Mouse (Mus musculus): Measurements from ENCODE around the gene Etnk1. TPM values are rescaled to one million over a fixed set of nuclear protein-coding genes. Genes with fewer than 3 reads are reported as not detected.

Etnk1 gene
- polyA plus RNA-seq, 1 experiment from 2014 or later = 32.1 TPM

DNA sequence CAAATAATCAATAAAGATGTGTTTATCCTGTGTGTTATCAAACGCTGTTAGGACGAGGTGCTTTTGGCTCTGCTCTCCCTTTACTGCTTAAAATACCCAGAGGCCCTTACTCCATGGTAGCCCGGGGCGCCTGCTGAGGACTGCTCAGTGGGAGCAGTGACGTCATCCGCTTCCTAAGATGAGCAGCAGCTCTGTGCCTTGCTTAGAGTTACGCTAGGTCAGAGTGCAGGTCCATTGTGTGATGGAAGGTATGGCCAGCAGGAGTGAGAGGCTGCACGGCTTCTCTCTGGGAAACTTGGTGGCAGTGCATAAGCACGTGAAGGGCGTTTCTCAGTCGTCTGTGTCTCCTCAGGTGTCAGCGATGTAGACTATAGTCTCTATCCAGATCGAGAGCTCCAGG, 30.0 kb downstream of the Etnk1 start:
- DNase-seq (ENCODE audit: low spot score) = no peak
- Histone ChIP-seq H3K27me3 (ENCODE audit: control insufficient read depth, insufficient read depth, low read length) (no peaks in the 10 kb centered on the region), H3K27ac (ENCODE audit: low read depth, low read length) (no peak overlapping the region), H3K4me1 (replicated peaks; ENCODE audit: control insufficient read depth, insufficient read depth, low read length) (no peaks in the 10 kb centered on the region), H3K36me3 (ENCODE audit: control insufficient read depth, insufficient read depth, low read length) (peaks cover 4% of the 10 kb centered on the region), H3K9me3 (ENCODE audit: control insufficient read depth, low read length) (no peaks in the 10 kb centered on the region), H3K4me3 (ENCODE audit: low read depth, low read length) (no peak overlapping the region), H3K4me2 (ENCODE audit: low read depth, low read length, severe bottlenecking) (no peak overlapping the region), H3K9ac (ENCODE audit: low read length) (no peak overlapping the region)
- 94% methylated on average over 13 of the region's 13 CpGs for WGBS
- ATAC-seq (replicated peaks; ENCODE audit: low FRiP score) = no peak

DNA sequence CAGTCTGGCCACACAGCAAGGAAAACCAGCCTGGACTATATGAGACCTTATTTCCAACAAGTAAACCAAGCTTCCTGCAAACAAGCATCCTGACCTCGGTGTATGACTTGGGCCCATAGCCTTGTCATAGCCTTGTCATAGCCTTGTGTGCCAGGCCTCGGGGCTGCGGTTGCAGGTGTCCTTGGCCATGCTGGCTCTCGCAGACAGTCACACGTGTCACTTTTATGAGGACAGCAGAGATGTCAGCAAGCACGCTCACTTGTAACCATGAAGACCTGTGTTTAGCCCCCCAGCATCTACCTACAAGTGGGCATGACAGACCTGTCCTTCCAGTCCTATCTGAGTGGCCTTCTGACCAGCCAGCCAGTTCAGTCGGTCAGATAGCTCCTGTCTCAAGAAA, 31.4 kb downstream of the Etnk1 start:
- Histone ChIP-seq H3K27ac (ENCODE audit: low read depth, low read length) (no peak overlapping the region), H3K9ac (ENCODE audit: low read length) (no peak overlapping the region), H3K36me3 (ENCODE audit: control insufficient read depth, insufficient read depth, low read length) (peaks cover 4% of the 10 kb centered on the region), H3K4me2 (ENCODE audit: low read depth, low read length, severe bottlenecking) (no peak overlapping the region), H3K4me1 (replicated peaks; ENCODE audit: control insufficient read depth, insufficient read depth, low read length) (no peaks in the 10 kb centered on the region), H3K27me3 (ENCODE audit: control insufficient read depth, insufficient read depth, low read length) (no peaks in the 10 kb centered on the region), H3K4me3 (ENCODE audit: low read depth, low read length) (no peak overlapping the region), H3K9me3 (ENCODE audit: control insufficient read depth, low read length) (no peaks in the 10 kb centered on the region)
- ATAC-seq (replicated peaks; ENCODE audit: low FRiP score) (no peak), DNase-seq (ENCODE audit: low spot score) (no peak)
- WGBS = 95% methylated on average over 7 of the region's 7 CpGs

DNA sequence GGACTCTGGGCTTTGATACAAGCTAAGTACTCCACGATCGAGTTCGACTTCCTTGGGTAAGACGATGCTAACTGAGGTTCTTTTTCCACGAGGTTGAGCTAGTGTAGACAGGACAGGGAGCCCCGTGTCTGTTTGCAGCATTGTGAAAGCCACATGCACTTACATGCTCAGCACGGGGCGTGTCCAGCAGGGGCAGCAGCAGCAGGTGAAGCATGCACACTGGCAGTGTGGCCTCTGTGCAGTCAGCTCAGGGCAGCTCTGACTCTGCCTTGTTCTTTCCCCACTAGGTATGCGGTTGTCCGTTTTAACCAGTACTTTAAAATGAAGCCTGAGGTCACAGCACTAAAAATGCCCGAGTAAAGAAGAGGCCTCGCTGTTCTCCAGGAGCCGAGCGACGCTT, 36.1 kb downstream of the Etnk1 start:
- Histone ChIP-seq H3K27ac (ENCODE audit: low read depth, low read length) (no peak overlapping the region), H3K4me3 (ENCODE audit: low read depth, low read length) (no peak overlapping the region), H3K4me1 (replicated peaks; ENCODE audit: control insufficient read depth, insufficient read depth, low read length) (no peaks in the 10 kb centered on the region), H3K27me3 (ENCODE audit: control insufficient read depth, insufficient read depth, low read length) (no peaks in the 10 kb centered on the region), H3K4me2 (ENCODE audit: low read depth, low read length, severe bottlenecking) (no peak overlapping the region), H3K9ac (ENCODE audit: low read length) (no peak overlapping the region), H3K9me3 (ENCODE audit: control insufficient read depth, low read length) (no peaks in the 10 kb centered on the region), H3K36me3 (ENCODE audit: control insufficient read depth, insufficient read depth, low read length) (no peaks in the 10 kb centered on the region; the same call in 1 of the 2 replicates)
- 91% methylated on average over 15 of the region's 15 CpGs for WGBS
- no peak for ATAC-seq (replicated peaks; ENCODE audit: low FRiP score)
- DNase-seq (ENCODE audit: low spot score) = no peak

- 97% methylated on average over 3 of the region's 3 CpGs for WGBS
- Histone ChIP-seq H3K36me3 (ENCODE audit: control insufficient read depth, insufficient read depth, low read length) (no peaks in the 10 kb centered on the region; the same call in 1 of the 2 replicates), H3K4me1 (replicated peaks; ENCODE audit: control insufficient read depth, insufficient read depth, low read length) (no peaks in the 10 kb centered on the region), H3K9me3 (ENCODE audit: control insufficient read depth, low read length) (no peaks in the 10 kb centered on the region; the same call in 1 of the 2 replicates), H3K27me3 (ENCODE audit: control insufficient read depth, insufficient read depth, low read length) (no peaks in the 10 kb centered on the region), H3K27ac (ENCODE audit: low read depth, low read length) (no peak overlapping the region), H3K4me3 (ENCODE audit: low read depth, low read length) (no peak overlapping the region), H3K9ac (ENCODE audit: low read length) (no peak overlapping the region), H3K4me2 (ENCODE audit: low read depth, low read length, severe bottlenecking) (no peak overlapping the region)
- ATAC-seq (replicated peaks; ENCODE audit: low FRiP score) = no peak
- no peak for DNase-seq (ENCODE audit: low spot score)
Observed at GRCm38 (mm10) chr6:143208880-143209279, 41.9 kb downstream of the Etnk1 start.

GRCm38 (mm10) chr6:143212766-143213165, 45.7 kb downstream of the Etnk1 start:
- DNase-seq (ENCODE audit: low spot score) = no peak
- H3K27ac ChIP-seq (ENCODE audit: low read depth, low read length) = no peak overlapping the region
- H3K36me3 ChIP-seq (ENCODE audit: control insufficient read depth, insufficient read depth, low read length) = no peaks in the 10 kb centered on the region
- H3K4me2 ChIP-seq (ENCODE audit: low read depth, low read length, severe bottlenecking) = no peak overlapping the region
- peaks cover 4% of the 10 kb centered on the region; the same call in 1 of the 2 replicates for H3K9me3 ChIP-seq (ENCODE audit: control insufficient read depth, low read length)
- no peak for ATAC-seq (replicated peaks; ENCODE audit: low FRiP score)
- H3K4me3 ChIP-seq (ENCODE audit: low read depth, low read length) = no peak overlapping the region
- no peaks in the 10 kb centered on the region for H3K27me3 ChIP-seq (ENCODE audit: control insufficient read depth, insufficient read depth, low read length)
- H3K9ac ChIP-seq (ENCODE audit: low read length) = no peak overlapping the region
- H3K4me1 ChIP-seq (replicated peaks; ENCODE audit: control insufficient read depth, insufficient read depth, low read length) = no peaks in the 10 kb centered on the region
- WGBS = 83% methylated on average over 6 of the region's 6 CpGs

DNA sequence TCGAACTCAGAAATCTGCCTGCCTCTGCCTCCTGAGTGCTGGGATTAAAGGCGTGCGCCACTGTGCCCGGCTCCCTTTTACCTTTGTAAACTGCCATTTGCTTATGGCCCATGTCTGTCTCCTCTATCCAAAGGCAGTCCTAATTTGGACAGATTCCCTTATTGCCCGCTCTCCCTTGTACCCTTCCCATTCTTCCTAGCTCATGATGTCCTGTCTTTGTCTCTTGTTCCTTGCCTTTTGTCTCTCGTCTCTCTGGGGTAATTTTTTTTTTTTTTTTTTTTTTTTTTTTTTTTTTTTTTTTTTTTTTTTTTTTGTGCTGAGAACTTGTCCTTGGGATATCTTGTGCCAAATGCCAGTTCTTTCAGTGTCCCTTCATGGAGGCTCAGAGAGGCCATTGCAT, 46.4 kb downstream of the Etnk1 start:
- ATAC-seq (replicated peaks; ENCODE audit: low FRiP score) (no peak), DNase-seq (ENCODE audit: low spot score) (no peak)
- Histone ChIP-seq H3K36me3 (ENCODE audit: control insufficient read depth, insufficient read depth, low read length) (no peaks in the 10 kb centered on the region), H3K4me2 (ENCODE audit: low read depth, low read length, severe bottlenecking) (no peak overlapping the region), H3K27me3 (ENCODE audit: control insufficient read depth, insufficient read depth, low read length) (no peaks in the 10 kb centered on the region), H3K9ac (ENCODE audit: low read length) (no peak overlapping the region), H3K4me1 (replicated peaks; ENCODE audit: control insufficient read depth, insufficient read depth, low read length) (no peaks in the 10 kb centered on the region), H3K27ac (ENCODE audit: low read depth, low read length) (no peak overlapping the region), H3K4me3 (ENCODE audit: low read depth, low read length) (no peak overlapping the region), H3K9me3 (ENCODE audit: control insufficient read depth, low read length) (peaks cover 4% of the 10 kb centered on the region; the same call in 1 of the 2 replicates)
- WGBS = 94% methylated on average over 6 of the region's 6 CpGs

- no peak overlapping the region for H3K9ac ChIP-seq (ENCODE audit: low read length)
- H3K4me1 ChIP-seq (replicated peaks; ENCODE audit: control insufficient read depth, insufficient read depth, low read length) = no peaks in the 10 kb centered on the region
- 86% methylated on average over 11 of the region's 11 CpGs for WGBS
- H3K27ac ChIP-seq (ENCODE audit: low read depth, low read length) = no peak overlapping the region
- peaks cover 4% of the 10 kb centered on the region; the same call in 1 of the 2 replicates for H3K9me3 ChIP-seq (ENCODE audit: control insufficient read depth, low read length)
- H3K36me3 ChIP-seq (ENCODE audit: control insufficient read depth, insufficient read depth, low read length) = no peaks in the 10 kb centered on the region
- ATAC-seq (replicated peaks; ENCODE audit: low FRiP score) = no peak
- no peak overlapping the region for H3K4me3 ChIP-seq (ENCODE audit: low read depth, low read length)
- H3K4me2 ChIP-seq (ENCODE audit: low read depth, low read length, severe bottlenecking) = no peak overlapping the region
- DNase-seq (ENCODE audit: low spot score) = no peak
- no peaks in the 10 kb centered on the region for H3K27me3 ChIP-seq (ENCODE audit: control insufficient read depth, insufficient read depth, low read length)
Observed at GRCm38 (mm10) chr6:143216221-143216620, 49.2 kb downstream of the Etnk1 start.

GRCm38 (mm10) chr6:143219347-143219746, 52.3 kb downstream of the Etnk1 start:
- ATAC-seq (replicated peaks; ENCODE audit: low FRiP score) = peak; percentile 37; the same call in 1 of the 2 replicates
- no peak overlapping the region for H3K9ac ChIP-seq (ENCODE audit: low read length)
- peak; percentile 78 for DNase-seq (ENCODE audit: low spot score)
- no peaks in the 10 kb centered on the region for H3K27me3 ChIP-seq (ENCODE audit: control insufficient read depth, insufficient read depth, low read length)
- no peak overlapping the region for H3K27ac ChIP-seq (ENCODE audit: low read depth, low read length)
- H3K9me3 ChIP-seq (ENCODE audit: control insufficient read depth, low read length) = peaks cover 4% of the 10 kb centered on the region; the same call in 1 of the 2 replicates
- no peak overlapping the region for H3K4me3 ChIP-seq (ENCODE audit: low read depth, low read length)
- H3K4me2 ChIP-seq (ENCODE audit: low read depth, low read length, severe bottlenecking) = no peak overlapping the region
- no peaks in the 10 kb centered on the region for H3K4me1 ChIP-seq (replicated peaks; ENCODE audit: control insufficient read depth, insufficient read depth, low read length)
- H3K36me3 ChIP-seq (ENCODE audit: control insufficient read depth, insufficient read depth, low read length) = no peaks in the 10 kb centered on the region
- WGBS = 4% methylated on average over 5 of the region's 5 CpGs

DNA sequence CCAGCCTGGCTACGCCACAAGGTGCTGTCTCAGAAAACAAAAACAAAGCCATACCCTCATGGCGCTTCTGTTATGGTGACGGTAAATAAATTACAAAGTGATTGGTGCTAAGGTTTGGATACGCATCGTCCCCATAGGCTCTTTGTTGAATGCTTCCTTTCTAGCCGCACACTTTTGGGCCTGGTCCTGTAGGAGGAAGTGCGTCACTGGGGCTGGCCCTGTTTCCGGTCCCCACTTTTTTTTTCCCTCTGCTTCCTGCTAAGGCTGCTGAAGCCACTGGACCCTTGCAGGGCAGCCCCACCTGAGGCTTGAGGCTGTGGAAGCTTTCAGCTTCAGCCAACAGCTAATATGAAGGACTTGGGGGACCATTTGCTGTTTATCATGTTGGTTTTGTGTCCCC, 54.2 kb downstream of the Etnk1 start:
- no peak overlapping the region for H3K27ac ChIP-seq (ENCODE audit: low read depth, low read length)
- WGBS = 89% methylated on average over 8 of the region's 8 CpGs
- no peak overlapping the region for H3K9ac ChIP-seq (ENCODE audit: low read length)
- no peak overlapping the region for H3K4me2 ChIP-seq (ENCODE audit: low read depth, low read length, severe bottlenecking)
- DNase-seq (ENCODE audit: low spot score) (no peak), ATAC-seq (replicated peaks; ENCODE audit: low FRiP score) (no peak)
- no peak overlapping the region for H3K4me3 ChIP-seq (ENCODE audit: low read depth, low read length)
- no peaks in the 10 kb centered on the region for H3K9me3 ChIP-seq (ENCODE audit: control insufficient read depth, low read length)
- H3K4me1 ChIP-seq (replicated peaks; ENCODE audit: control insufficient read depth, insufficient read depth, low read length) = no peaks in the 10 kb centered on the region
- H3K27me3 ChIP-seq (ENCODE audit: control insufficient read depth, insufficient read depth, low read length) = no peaks in the 10 kb centered on the region
- no peaks in the 10 kb centered on the region for H3K36me3 ChIP-seq (ENCODE audit: control insufficient read depth, insufficient read depth, low read length)

Data from forebrain, embryonic 11.5 days (tissue).